Mouse (Mus musculus): ENCODE results near the gene Ccser1.

The Ccser1 gene

GRCm38 (mm10) chr6:62105464-62105863 is 925.3 kb downstream of the Ccser1 start:
- no peak for DNase-seq

- no peak for DNase-seq
These were observed 952.4 kb downstream of the Ccser1 start for GRCm38 (mm10) chr6:62132531-62132930.

DNA sequence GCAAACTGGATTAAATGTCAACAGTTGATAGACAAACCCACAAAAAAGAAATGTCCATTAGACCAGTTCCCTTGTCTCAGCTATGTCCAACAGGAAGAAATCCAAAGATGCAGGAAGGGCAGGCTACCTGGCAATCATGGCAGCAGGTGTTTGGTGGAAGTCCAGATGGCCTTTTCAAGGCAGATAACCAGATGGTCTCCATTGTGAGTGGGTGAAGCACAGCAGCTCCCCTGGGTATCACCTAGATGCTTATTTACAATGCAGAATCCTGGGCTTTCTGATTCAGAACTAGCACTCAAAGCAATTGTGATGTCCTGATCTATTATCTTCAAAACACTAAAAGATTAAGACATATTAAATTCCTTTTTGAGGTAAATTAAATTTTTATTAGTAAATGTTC is 980.2 kb downstream of the Ccser1 start:
- DNase-seq = no peak

DNA sequence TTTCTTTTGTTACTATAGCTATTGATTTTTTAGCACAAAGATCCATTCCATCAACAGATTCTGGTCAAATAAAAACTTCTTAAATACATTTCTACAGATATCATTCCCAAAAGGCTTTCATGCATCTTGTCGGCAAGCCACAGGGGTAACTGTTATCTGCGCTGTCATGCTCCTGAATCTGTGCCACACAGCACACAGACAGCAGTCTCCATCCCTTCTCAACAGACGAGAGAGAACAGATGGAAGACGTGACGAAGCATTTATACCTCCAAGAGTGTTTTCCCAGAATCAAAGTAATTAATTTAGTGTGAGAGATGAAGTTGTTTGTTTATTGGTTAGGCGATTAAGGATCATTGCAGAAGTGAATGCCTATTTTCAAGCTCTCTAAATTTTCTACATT is 982.5 kb downstream of the Ccser1 start:
- no peak for DNase-seq

- no peak for DNase-seq
These were observed 983.7 kb downstream of the Ccser1 start for GRCm38 (mm10) chr6:62163826-62164225.

- DNase-seq = peak; percentile 6
These were observed 1016.5 kb downstream of the Ccser1 start for GRCm38 (mm10) chr6:62196496-62197188.

GRCm38 (mm10) chr6:62198768-62199167 is 1018.6 kb downstream of the Ccser1 start:
- no peak for DNase-seq

- no peak for DNase-seq
These were observed 1024.9 kb downstream of the Ccser1 start for GRCm38 (mm10) chr6:62205013-62205412.

- DNase-seq = no peak
These were observed 1041.7 kb downstream of the Ccser1 start for GRCm38 (mm10) chr6:62221856-62222255.

DNA sequence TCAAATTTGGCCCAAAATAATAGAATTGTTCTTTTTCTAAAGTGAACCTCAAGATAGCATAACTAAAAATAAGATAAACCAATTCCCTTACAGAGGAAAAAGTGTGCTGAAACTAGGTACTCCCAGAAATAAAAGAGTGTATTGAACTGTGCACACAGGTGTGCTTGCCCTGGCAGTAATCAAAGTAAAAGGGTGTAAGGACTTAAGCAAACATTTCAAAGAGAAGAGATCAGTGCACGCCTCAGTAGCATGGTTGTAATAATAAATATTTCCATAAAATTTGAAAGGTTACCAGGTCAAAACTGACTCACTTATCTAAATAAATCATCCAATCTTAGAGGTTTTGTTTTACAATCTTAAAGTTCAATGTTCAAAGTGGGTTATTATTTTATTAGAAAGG is 1083.8 kb downstream of the Ccser1 start:
- DNase-seq = no peak

DNA sequence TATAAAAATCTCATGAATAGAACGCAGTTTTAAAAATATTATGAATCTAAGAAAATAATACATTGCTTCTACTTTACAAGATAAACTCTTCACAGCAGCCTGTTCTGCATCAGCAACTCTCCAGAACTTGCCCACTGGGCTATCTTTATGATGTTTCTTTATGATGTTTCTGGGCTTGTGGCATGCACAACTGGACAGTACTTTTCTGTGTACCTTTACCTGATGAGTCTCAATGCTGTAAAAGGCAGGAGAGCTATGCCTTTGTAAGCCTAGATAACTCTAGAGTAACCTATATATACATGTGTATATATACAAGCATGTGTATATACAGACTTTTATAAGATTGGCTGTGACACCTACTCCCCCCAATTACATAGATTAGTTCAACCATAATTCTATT is 1084.4 kb downstream of the Ccser1 start:
- no peak for DNase-seq

- no peak for DNase-seq
These were observed 1101.1 kb downstream of the Ccser1 start for GRCm38 (mm10) chr6:62281256-62281655.

GRCm38 (mm10) chr6:62301576-62302312 is 1121.6 kb downstream of the Ccser1 start:
- DNase-seq = no peak

- DNase-seq = no peak
These were observed 1138.5 kb downstream of the Ccser1 start for GRCm38 (mm10) chr6:62318627-62319026.

- DNase-seq = no peak
These were observed 1160.2 kb downstream of the Ccser1 start for GRCm38 (mm10) chr6:62340319-62340718.

GRCm38 (mm10) chr6:62367802-62368201 is 1187.7 kb downstream of the Ccser1 start:
- no peak for DNase-seq
